Mouse (Mus musculus) liver, postnatal 0 days (tissue): ENCODE measurements around the gene Ttc25. TPM values are rescaled to one million over a fixed set of nuclear protein-coding genes. Genes with fewer than 3 reads are reported as not detected.

ENCODE experiments used
- ATAC-seq: fragments of 200-750 bp; cut with Nextera tagmentation; 2 replicates; pipeline ENCODE4 v1.8.0; 2017; ENCODE audit warnings: mild to moderate bottlenecking, moderate library complexity
- DNase-seq: peaks from one replicate; pipeline ENCODE4 v3.0.0-alpha.2; 2016
- H3K27ac ChIP-seq: fragments of 300-500 bp; sonication (generic); 2 replicates; pipeline ENCODE4 v1.5.1; 2014; ENCODE audit warnings: antibody characterized with exemption, moderate library complexity, mild to moderate bottlenecking, low read depth
- H3K27me3 ChIP-seq: fragments of 300-500 bp; sonication (generic); 2 replicates; pipeline ENCODE4 v1.6.1; 2014; ENCODE audit warnings: low read length, control low read depth, mixed read lengths; ENCODE audit not compliant: insufficient read depth
- H3K36me3 ChIP-seq: fragments of 300-500 bp; sonication (generic); replicated peaks from 2 replicates; pipeline ENCODE4 v1.6.1; 2014; ENCODE audit warnings: mild to moderate bottlenecking, control low read depth, low read length, moderate library complexity, mixed read lengths; ENCODE audit not compliant: insufficient read depth
- H3K4me1 ChIP-seq: fragments of 300-500 bp; sonication (generic); 2 replicates; pipeline ENCODE4 v1.6.1; 2014; ENCODE audit warnings: antibody characterized with exemption, mild to moderate bottlenecking, control low read depth; ENCODE audit not compliant: insufficient read depth
- H3K4me2 ChIP-seq: fragments of 300-500 bp; sonication (generic); 2 replicates; pipeline ENCODE4 v1.6.1; 2014; ENCODE audit warnings: low read depth, mild to moderate bottlenecking, low read length, moderate library complexity, mixed read lengths
- H3K4me3 ChIP-seq: fragments of 300-500 bp; sonication (generic); 2 replicates; pipeline ENCODE4 v1.5.1; 2014; ENCODE audit warnings: low read depth, low read length
- H3K9ac ChIP-seq: fragments of 300-500 bp; sonication (generic); replicated peaks from 2 replicates; pipeline ENCODE4 v1.6.1; 2014; ENCODE audit warnings: mild to moderate bottlenecking, moderate library complexity
- H3K9me3 ChIP-seq: fragments of 300-500 bp; sonication (generic); 2 replicates; pipeline ENCODE4 v1.6.1; 2016; ENCODE audit warnings: mild to moderate bottlenecking, control low read depth, low read length, mixed read lengths
- CTCF ChIP-seq: sonication (generic); IDR thresholded peaks from 2 replicates; pipeline ENCODE4 v1.5.1; 2016; ENCODE audit warnings: antibody characterized with exemption, low read depth
- EP300 ChIP-seq: IDR thresholded peaks from 2 replicates; pipeline ENCODE4 v1.6.1; 2016; ENCODE audit warnings: antibody characterized with exemption, low read depth, mild to moderate bottlenecking
- WGBS: fragments of 180-500 bp; shearing (Covaris S2); extraction: QIAGEN DNeasy Blood & Tissue Kit; methylation state at CpG from one replicate; pipeline ENCODE4 v1.1.7; 2014; ENCODE audit not compliant: insufficient replicate concordance; 5-methylcytosine and 5-hydroxymethylcytosine counted together
- polyA plus RNA-seq: library from polyadenylated mRNA; unstranded; fragments of >200 nt; fragmentation: Nextera tagmentation; extraction: Ambion mirVana; gene quantifications from 2 replicates; pipeline ENCODE4 v1.2.1, GENCODE M21; 2015

Gene Ttc25
- polyA plus RNA-seq, 1 experiment from 2014 or later, result 0.22 TPM

- DNase-seq (no peak), ATAC-seq (no peak)
- Histone ChIP-seq H3K4me1 (peaks cover 18% of the 10 kb centered on the region), H3K36me3 (no peaks in the 10 kb centered on the region), H3K27ac (no peak overlapping the region), H3K4me2 (no peak overlapping the region), H3K9ac (no peak overlapping the region), H3K9me3 (no peaks in the 10 kb centered on the region), H3K4me3 (no peak overlapping the region), H3K27me3 (no peaks in the 10 kb centered on the region)
- no peak for TF ChIP-seq EP300
- no peak for TF ChIP-seq CTCF
- WGBS, result 64% methylated on average over 6 of the region's 6 CpGs
These were observed 4.7 kb downstream of the Ttc25 start for GRCm38 (mm10) chr11:100550101-100550500.

GRCm38 (mm10) chr11:100552842-100553241, 7.4 kb downstream of the Ttc25 start:
- no peak for TF ChIP-seq EP300
- TF ChIP-seq CTCF, result no peak
- Histone ChIP-seq H3K9me3 (no peaks in the 10 kb centered on the region), H3K27me3 (no peaks in the 10 kb centered on the region), H3K4me2 (no peak overlapping the region), H3K27ac (no peak overlapping the region), H3K9ac (no peak overlapping the region), H3K4me3 (no peak overlapping the region), H3K36me3 (no peaks in the 10 kb centered on the region), H3K4me1 (peaks cover 10% of the 10 kb centered on the region)
- no peak for ATAC-seq
- WGBS, result 72% methylated on average over 4 of the region's 4 CpGs
- no peak for DNase-seq

DNA sequence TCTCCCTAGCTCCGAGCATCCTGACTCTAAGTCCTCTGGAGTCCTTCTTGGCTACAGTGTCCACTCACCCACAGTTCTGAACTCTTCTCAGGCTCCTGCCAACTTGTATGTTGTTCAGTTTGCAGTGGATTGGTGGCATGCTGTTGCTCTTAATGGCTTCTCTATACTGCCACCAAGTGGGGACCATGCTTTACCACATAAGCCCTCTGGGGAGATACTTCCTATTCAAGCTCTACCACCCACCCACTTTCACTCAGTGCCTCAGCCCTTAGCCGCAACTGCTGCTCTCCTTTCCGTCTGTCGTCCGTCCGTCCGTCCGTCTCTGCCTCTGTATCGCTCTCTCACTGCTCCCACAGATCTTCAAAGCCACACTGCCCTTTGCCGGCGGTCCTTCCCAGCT, 10.2 kb downstream of the Ttc25 start:
- no peaks in the 10 kb centered on the region for H3K36me3 ChIP-seq
- no peaks in the 10 kb centered on the region for H3K27me3 ChIP-seq
- ATAC-seq, result peak; percentile 81
- H3K27ac ChIP-seq, result no peak overlapping the region
- H3K9me3 ChIP-seq, result no peaks in the 10 kb centered on the region
- WGBS, result 11% methylated on average over 11 of the region's 11 CpGs
- H3K9ac ChIP-seq, result peak overlapping the region; percentile 39
- TF ChIP-seq EP300, result no peak
- peak; percentile 85 for TF ChIP-seq CTCF
- 0 out of 2 replicates have a peak, but pooled peaks cover 2% of the 10 kb centered on the region for H3K4me1 ChIP-seq
- no peak overlapping the region for H3K4me3 ChIP-seq
- peak overlapping the region; percentile 56; the same call in 1 of the 2 replicates for H3K4me2 ChIP-seq
- peak; percentile 61 for DNase-seq

DNA sequence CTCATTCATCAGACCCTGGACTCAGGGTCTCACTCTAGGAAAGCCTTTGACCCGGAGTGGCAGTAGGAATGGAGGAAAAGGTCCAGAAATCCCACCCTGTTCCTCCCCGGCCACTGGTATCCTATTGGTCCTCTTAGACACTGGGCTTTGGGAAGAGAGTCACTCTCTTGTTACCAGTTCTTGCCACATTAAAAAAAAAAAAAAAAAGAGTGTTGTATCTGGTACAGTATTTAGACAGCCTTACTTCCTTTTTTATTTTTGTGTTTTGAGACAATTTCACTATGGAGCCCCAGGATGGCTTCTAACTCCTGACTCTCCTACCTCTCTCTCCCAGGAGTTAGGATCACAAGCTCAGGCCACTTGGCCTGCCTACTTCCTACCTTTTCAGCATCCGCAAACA, 12.2 kb downstream of the Ttc25 start:
- TF ChIP-seq CTCF, result no peak
- TF ChIP-seq EP300, result no peak
- 71% methylated on average over 3 of the region's 3 CpGs for WGBS
- ATAC-seq, result no peak

DNA sequence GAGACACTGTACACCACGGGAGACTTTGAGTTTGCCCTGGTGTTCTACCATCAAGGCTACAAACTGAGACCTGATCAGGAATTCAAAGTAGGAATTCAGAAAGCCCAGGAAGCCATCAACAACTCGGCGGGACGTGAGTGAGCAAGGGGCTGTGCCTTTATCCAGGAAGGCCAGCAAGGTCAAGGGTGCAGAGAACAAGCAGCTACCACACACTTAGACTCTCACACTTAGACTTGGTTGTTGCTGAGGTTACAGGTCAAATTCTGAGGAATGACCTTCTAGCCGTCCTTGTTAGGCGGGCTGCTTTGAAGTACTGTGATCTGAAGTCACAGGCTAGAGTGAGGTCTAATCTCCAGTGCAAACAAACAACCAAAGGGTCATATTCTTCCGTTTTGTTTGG, 14.1 kb downstream of the Ttc25 start:
- H3K9ac ChIP-seq, result no peak overlapping the region
- H3K4me1 ChIP-seq, result 0 out of 2 replicates have a peak, but pooled peaks cover 2% of the 10 kb centered on the region
- 58% methylated on average over 7 of the region's 7 CpGs for WGBS
- H3K27ac ChIP-seq, result no peak overlapping the region
- H3K9me3 ChIP-seq, result no peaks in the 10 kb centered on the region
- no peak for TF ChIP-seq CTCF
- TF ChIP-seq EP300, result no peak
- H3K27me3 ChIP-seq, result no peaks in the 10 kb centered on the region
- H3K4me2 ChIP-seq, result no peak overlapping the region
- H3K4me3 ChIP-seq, result no peak overlapping the region
- DNase-seq, result no peak
- ATAC-seq, result no peak
- no peaks in the 10 kb centered on the region for H3K36me3 ChIP-seq

More for the DNA sequence above, 12.2 kb downstream of the Ttc25 start:
- Histone ChIP-seq H3K27ac (no peak overlapping the region), H3K27me3 (no peaks in the 10 kb centered on the region), H3K4me2 (no peak overlapping the region), H3K9ac (no peak overlapping the region), H3K4me3 (no peak overlapping the region), H3K36me3 (no peaks in the 10 kb centered on the region), H3K9me3 (no peaks in the 10 kb centered on the region), H3K4me1 (0 out of 2 replicates have a peak, but pooled peaks cover 2% of the 10 kb centered on the region)
- no peak for DNase-seq

DNA sequence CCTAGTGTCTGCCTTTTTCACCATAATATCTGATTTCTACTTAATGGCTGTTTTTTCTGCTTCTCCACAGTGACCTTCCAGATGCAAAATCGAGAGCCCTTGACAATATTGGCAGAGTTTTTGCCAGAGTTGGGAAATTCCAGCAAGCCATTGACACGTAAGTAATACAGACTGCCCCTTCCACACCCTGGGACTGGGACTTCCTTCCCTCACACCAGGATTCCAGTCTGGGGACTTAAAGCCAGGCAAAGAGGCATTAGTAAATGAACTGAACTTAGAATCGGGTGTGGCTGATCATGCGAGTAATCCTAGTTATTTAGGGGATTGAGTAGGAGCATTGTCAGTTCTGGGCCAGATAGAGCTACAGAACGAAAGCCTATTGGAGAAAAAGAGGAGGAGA, 16.3 kb downstream of the Ttc25 start:
- TF ChIP-seq CTCF (no peak), EP300 (no peak)
- no peak for ATAC-seq
- H3K27ac ChIP-seq, result no peak overlapping the region
- H3K9ac ChIP-seq, result no peak overlapping the region
- H3K4me3 ChIP-seq, result no peak overlapping the region
- H3K36me3 ChIP-seq, result no peaks in the 10 kb centered on the region
- 59% methylated on average over 5 of the region's 5 CpGs for WGBS
- H3K9me3 ChIP-seq, result no peaks in the 10 kb centered on the region
- no peaks in the 10 kb centered on the region for H3K4me1 ChIP-seq
- no peak for DNase-seq
- no peaks in the 10 kb centered on the region for H3K27me3 ChIP-seq
- no peak overlapping the region for H3K4me2 ChIP-seq

DNA sequence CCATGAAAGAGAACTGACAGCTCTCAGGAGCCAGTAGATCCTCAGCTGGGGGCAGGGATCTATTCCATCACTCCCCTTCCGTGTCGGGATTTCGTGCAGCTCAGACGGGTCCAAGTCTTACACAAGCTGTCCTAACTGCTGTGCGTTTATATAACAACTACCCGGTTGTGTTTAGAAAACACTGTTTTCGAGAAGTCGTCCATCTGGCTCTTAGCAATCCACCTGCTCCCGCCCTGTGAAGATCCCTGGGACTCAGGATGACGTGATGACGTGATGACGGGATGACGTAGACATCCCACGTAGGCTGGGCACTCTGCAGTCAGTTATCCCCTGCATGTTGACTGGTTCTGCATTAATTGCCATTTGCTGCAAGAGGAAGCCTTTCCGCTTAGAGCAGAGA, 18.9 kb downstream of the Ttc25 start:
- ATAC-seq (no peak), DNase-seq (no peak)
- no peak overlapping the region for H3K27ac ChIP-seq
- 76% methylated on average over 15 of the region's 15 CpGs for WGBS
- no peak overlapping the region for H3K4me2 ChIP-seq
- H3K36me3 ChIP-seq, result no peaks in the 10 kb centered on the region
- H3K27me3 ChIP-seq, result no peaks in the 10 kb centered on the region
- no peak overlapping the region for H3K9ac ChIP-seq
- H3K4me3 ChIP-seq, result no peak overlapping the region
- TF ChIP-seq CTCF, result no peak
- TF ChIP-seq EP300, result no peak
- no peaks in the 10 kb centered on the region for H3K9me3 ChIP-seq
- no peaks in the 10 kb centered on the region for H3K4me1 ChIP-seq
